Mouse (Mus musculus) thymus, adult 2 months (tissue): ENCODE data around the gene Rad23a. TPM values are rescaled to one million over a fixed set of nuclear protein-coding genes. Genes with fewer than 3 reads are reported as not detected.

Experiments
- DNase-seq: peaks from one replicate; pipeline ENCODE4 v3.0.0; 2021
- H3K27ac ChIP-seq: fragments of 200-500 bp; 2 replicates; pipeline ENCODE4 v1.5.1; 2012; ENCODE audit warnings: low read length, control low read depth; ENCODE audit not compliant: control insufficient read depth, insufficient read depth
- H3K27me3 ChIP-seq: fragments of 200-500 bp; 2 replicates; pipeline ENCODE4 v1.6.1; 2012; ENCODE audit warnings: mild to moderate bottlenecking, low read length, moderate library complexity, mixed read lengths; ENCODE audit not compliant: control insufficient read depth, insufficient read depth
- H3K36me3 ChIP-seq: fragments of 200-500 bp; 2 replicates; pipeline ENCODE4 v1.6.1; 2012; ENCODE audit warnings: mild to moderate bottlenecking, low read length, moderate library complexity; ENCODE audit not compliant: control insufficient read depth, insufficient read depth
- H3K4me1 ChIP-seq: fragments of 200-500 bp; replicated peaks from 2 replicates; pipeline ENCODE4 v1.6.1; 2012; ENCODE audit warnings: low read length; ENCODE audit not compliant: control insufficient read depth, insufficient read depth
- H3K4me3 ChIP-seq: fragments of 200-500 bp; 2 replicates; pipeline ENCODE4 v1.5.1; 2012; ENCODE audit warnings: mild to moderate bottlenecking, low read length, control low read depth, moderate library complexity; ENCODE audit not compliant: control insufficient read depth, insufficient read depth
- CTCF ChIP-seq: fragments of 200-500 bp; IDR thresholded peaks from 2 replicates; pipeline ENCODE4 v1.5.1; 2012; ENCODE audit warnings: mild to moderate bottlenecking, control low read depth, low read length, moderate library complexity, borderline replicate concordance; ENCODE audit not compliant: control insufficient read depth, poor library complexity, insufficient read depth; ENCODE audit errors: extremely low read depth
- POLR2A ChIP-seq: fragments of 200-500 bp; IDR thresholded peaks from 2 replicates; pipeline ENCODE4 v1.6.1; 2012; ENCODE audit warnings: mild to moderate bottlenecking, low read length, control low read depth, moderate library complexity; ENCODE audit not compliant: control insufficient read depth, poor library complexity, insufficient read depth; ENCODE audit errors: extremely low read depth
- WGBS: fragments of 180-500 bp; shearing (Covaris S2); methylation state at CpG from one replicate; pipeline ENCODE4 v1.1.7; 2018; 5-methylcytosine and 5-hydroxymethylcytosine counted together
- polyA plus RNA-seq: library from polyadenylated mRNA; depleted of rRNA; stranded (reverse); fragments of >200 nt; gene quantifications from 2 replicates; pipeline ENCODE4 v1.2.3, GENCODE M21; 2012; rRNA removed

Gene Rad23a
- polyA plus RNA-seq, 1 experiment: 109 TPM

GRCm38 (mm10) chr8:84784681-84785505 is 55.6 kb downstream of the Rad23a start:
- DNase-seq: no peak
- TF ChIP-seq CTCF: no peak
- no peak for TF ChIP-seq POLR2A
- Histone ChIP-seq H3K4me3 (no peak overlapping the region), H3K27ac (no peak overlapping the region), H3K36me3 (no peaks in the 10 kb centered on the region), H3K4me1 (no peaks in the 10 kb centered on the region), H3K27me3 (peaks cover 7% of the 10 kb centered on the region; the same call in 1 of the 2 replicates)
- WGBS: 48% methylated on average over 48 of the region's 48 CpGs

Other genes with a start within 250 kb of the Rad23a start
- gene Ier2, start 177.8 kb downstream of the Rad23a start, polyA plus RNA-seq: 29.2 and 33.7 TPM in 2 replicates
- 169 and 181 TPM in 2 replicates for gene Trmt1, start 154.4 kb downstream of the Rad23a start, polyA plus RNA-seq
- 155 and 182 TPM in 2 replicates for gene Nacc1, start 152.8 kb downstream of the Rad23a start, polyA plus RNA-seq
- gene Lyl1, start 139.2 kb downstream of the Rad23a start, polyA plus RNA-seq: 7.1 and 7.5 TPM in 2 replicates
- gene G430095P16Rik, start 117.7 kb downstream of the Rad23a start, polyA plus RNA-seq: 1.8 and 2.6 TPM in 2 replicates
- gene Nfix, start 40.3 kb downstream of the Rad23a start, polyA plus RNA-seq: 17.7 and 18.2 TPM in 2 replicates
- 2.2 TPM in 2 replicates for gene Dand5, start 17.8 kb downstream of the Rad23a start, polyA plus RNA-seq
- gene Gadd45gip1, start 9.1 kb downstream of the Rad23a start, polyA plus RNA-seq: 52.9 and 60.6 TPM in 2 replicates
- 182 and 186 TPM in 2 replicates for gene Calr, start 6.3 kb upstream of the Rad23a start, polyA plus RNA-seq
- gene Farsa, start 16.3 kb upstream of the Rad23a start, polyA plus RNA-seq: 93.5 and 103 TPM in 2 replicates
- 9.4 and 11.6 TPM in 2 replicates for gene Syce2, start 31.4 kb upstream of the Rad23a start, polyA plus RNA-seq
- 78.7 and 85.2 TPM in 2 replicates for gene Gcdh, start 53.3 kb upstream of the Rad23a start, polyA plus RNA-seq
- gene Klf1, start 61.3 kb upstream of the Rad23a start, polyA plus RNA-seq: 0.13 and 0.23 TPM in 2 replicates
- gene Dnase2a, start 67.9 kb upstream of the Rad23a start, polyA plus RNA-seq: 16.4 and 23.8 TPM in 2 replicates
- gene Mast1, start 96.7 kb upstream of the Rad23a start, polyA plus RNA-seq: 0.35 and 0.36 TPM in 2 replicates
- gene Rtbdn, start 106.3 kb upstream of the Rad23a start, polyA plus RNA-seq: 0.13 and 0.17 TPM in 2 replicates
- gene Gm49661, start 128.8 kb upstream of the Rad23a start, polyA plus RNA-seq: 4.3 TPM in 1 of 2 replicates, not detected in the other
- 162 and 183 TPM in 2 replicates for gene Prdx2, start 128.9 kb upstream of the Rad23a start, polyA plus RNA-seq
- 69.4 and 76.1 TPM in 2 replicates for gene Rnaseh2a, start 129.1 kb upstream of the Rad23a start, polyA plus RNA-seq
- gene Junb, start 138.1 kb upstream of the Rad23a start, polyA plus RNA-seq: 125 and 128 TPM in 2 replicates
- 7.2 and 7.4 TPM in 2 replicates for gene Hook2, start 149.9 kb upstream of the Rad23a start, polyA plus RNA-seq
- gene Best2, start 173.9 kb upstream of the Rad23a start, polyA plus RNA-seq: 0.66 and 0.67 TPM in 2 replicates
- 139 and 152 TPM in 2 replicates for gene Asna1, start 184.6 kb upstream of the Rad23a start, polyA plus RNA-seq
- gene Trir, start 186.2 kb upstream of the Rad23a start, polyA plus RNA-seq: 172 and 173 TPM in 2 replicates
- gene Tnpo2, start 196.2 kb upstream of the Rad23a start, polyA plus RNA-seq: 138 and 144 TPM in 2 replicates
- 25.0 and 29.3 TPM in 2 replicates for gene Fbxw9, start 219.4 kb upstream of the Rad23a start, polyA plus RNA-seq
- gene Gm5741, start 227.3 kb upstream of the Rad23a start, polyA plus RNA-seq: 1.4 TPM in 1 of 2 replicates, not detected in the other
- 105 TPM in 2 replicates for gene Dhps, start 231.1 kb upstream of the Rad23a start, polyA plus RNA-seq
- 123 and 141 TPM in 2 replicates for gene Wdr83os, start 240.1 kb upstream of the Rad23a start, polyA plus RNA-seq
- 51.9 and 56.3 TPM in 2 replicates for gene Wdr83, start 240.6 kb upstream of the Rad23a start, polyA plus RNA-seq
- 191 and 210 TPM in 2 replicates for gene Man2b1, start 242.6 kb upstream of the Rad23a start, polyA plus RNA-seq